Mouse (Mus musculus) forebrain, embryonic 11.5 days (tissue): ENCODE results near the gene Mybpc2. TPM values are rescaled to one million over a fixed set of nuclear protein-coding genes. Genes with fewer than 3 reads are reported as not detected.

Experiments
- ATAC-seq: fragments of 200-750 bp; cut with Nextera tagmentation; replicated peaks from 2 replicates; pipeline ENCODE4 v1.8.0; 2017; ENCODE audit warnings: moderate TSS enrichment; ENCODE audit not compliant: low FRiP score
- DNase-seq: peaks from one replicate; pipeline ENCODE4 v3.0.0-alpha.2; 2017; ENCODE audit warnings: low spot score
- H3K27ac ChIP-seq: fragments of 300-500 bp; sonication (generic); 2 replicates; pipeline ENCODE4 v1.5.1; 2014; ENCODE audit warnings: low read depth, low read length
- H3K27me3 ChIP-seq: fragments of 300-500 bp; sonication (generic); 2 replicates; pipeline ENCODE4 v1.6.1; 2014; ENCODE audit warnings: mild to moderate bottlenecking, low read length, mixed read lengths; ENCODE audit not compliant: control insufficient read depth, insufficient read depth
- H3K36me3 ChIP-seq: fragments of 300-500 bp; sonication (generic); 2 replicates; pipeline ENCODE4 v1.6.1; 2014; ENCODE audit warnings: mild to moderate bottlenecking, low read length, moderate library complexity, mixed read lengths; ENCODE audit not compliant: control insufficient read depth, insufficient read depth
- H3K4me1 ChIP-seq: fragments of 300-500 bp; sonication (generic); replicated peaks from 2 replicates; pipeline ENCODE4 v1.6.1; 2014; ENCODE audit warnings: low read length, mixed read lengths; ENCODE audit not compliant: control insufficient read depth, insufficient read depth
- H3K4me2 ChIP-seq: fragments of 300-500 bp; sonication (generic); 2 replicates; pipeline ENCODE4 v1.6.1; 2014; ENCODE audit warnings: low read depth, mild to moderate bottlenecking, low read length, moderate library complexity, mixed read lengths; ENCODE audit not compliant: severe bottlenecking
- H3K4me3 ChIP-seq: fragments of 300-500 bp; sonication (generic); 2 replicates; pipeline ENCODE4 v1.5.1; 2014; ENCODE audit warnings: low read depth, low read length
- H3K9ac ChIP-seq: fragments of 300-500 bp; sonication (generic); 2 replicates; pipeline ENCODE4 v1.6.1; 2014; ENCODE audit warnings: low read length
- H3K9me3 ChIP-seq: fragments of 300-500 bp; sonication (generic); 2 replicates; pipeline ENCODE4 v1.6.1; 2016; ENCODE audit warnings: low read length, mixed read lengths; ENCODE audit not compliant: control insufficient read depth
- WGBS: fragments of 180-500 bp; shearing (Covaris S2); extraction: QIAGEN DNeasy Blood & Tissue Kit; methylation state at CpG from one replicate; pipeline ENCODE4 v1.1.7; 2014; 5-methylcytosine and 5-hydroxymethylcytosine counted together
- polyA plus RNA-seq: library from polyadenylated mRNA; unstranded; fragments of >200 nt; fragmentation: Nextera tagmentation; extraction: Ambion mirVana; gene quantifications from 2 replicates; pipeline ENCODE4 v1.2.1, GENCODE M21; 2014

Gene Mybpc2
- polyA plus RNA-seq, 1 experiment from 2014 or later = not detected

DNA sequence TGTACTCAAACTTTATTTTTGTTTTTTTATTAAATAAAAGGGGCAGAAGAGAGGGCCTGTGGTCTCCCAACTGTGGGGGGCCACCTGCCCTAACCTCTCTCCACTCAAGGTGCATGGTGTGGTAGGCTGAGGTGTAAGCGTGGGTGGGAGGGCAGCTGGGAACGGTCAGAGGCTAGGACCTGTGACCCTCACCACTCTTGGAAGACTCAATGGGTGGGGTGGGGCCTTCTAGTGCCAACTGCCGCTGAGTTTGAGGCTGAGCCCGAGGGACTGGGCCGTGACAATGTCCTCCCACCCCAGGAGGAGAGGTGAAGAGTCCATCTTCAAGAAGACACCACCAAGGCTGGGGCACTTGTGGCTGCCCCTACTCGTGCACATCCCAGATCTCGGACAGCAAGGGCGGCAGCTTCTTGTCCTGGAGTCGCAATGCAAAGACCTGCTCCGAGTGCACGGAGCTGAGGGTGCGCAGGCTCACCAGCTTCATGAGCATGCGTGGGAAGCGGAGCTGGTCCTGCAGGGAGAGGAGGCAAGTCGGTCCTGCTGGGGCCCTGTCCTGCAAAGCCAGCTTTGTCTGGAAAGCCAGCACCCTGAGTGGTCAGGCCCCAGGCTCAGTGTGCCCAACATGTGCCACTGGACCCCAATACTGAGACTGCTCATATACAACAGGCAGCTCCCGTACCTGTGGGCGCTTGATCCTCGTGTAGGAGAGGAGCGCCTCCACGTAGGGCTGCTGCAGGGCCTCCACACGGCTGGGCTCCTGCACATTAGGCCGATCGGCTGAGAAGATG lies 25.4 kb upstream of the Mybpc2 start:
- Histone ChIP-seq H3K27me3 (no peaks in the 10 kb centered on the region), H3K4me3 (no peak overlapping the region), H3K4me1 (peaks cover 9% of the 10 kb centered on the region), H3K36me3 (no peaks in the 10 kb centered on the region; the same call in 1 of the 2 replicates), H3K9me3 (no peaks in the 10 kb centered on the region), H3K4me2 (no peak overlapping the region), H3K9ac (no peak overlapping the region), H3K27ac (no peak overlapping the region)
- ATAC-seq (no peak), DNase-seq (peak; percentile 50)
- WGBS = 95% methylated on average over 23 of the region's 23 CpGs

DNA sequence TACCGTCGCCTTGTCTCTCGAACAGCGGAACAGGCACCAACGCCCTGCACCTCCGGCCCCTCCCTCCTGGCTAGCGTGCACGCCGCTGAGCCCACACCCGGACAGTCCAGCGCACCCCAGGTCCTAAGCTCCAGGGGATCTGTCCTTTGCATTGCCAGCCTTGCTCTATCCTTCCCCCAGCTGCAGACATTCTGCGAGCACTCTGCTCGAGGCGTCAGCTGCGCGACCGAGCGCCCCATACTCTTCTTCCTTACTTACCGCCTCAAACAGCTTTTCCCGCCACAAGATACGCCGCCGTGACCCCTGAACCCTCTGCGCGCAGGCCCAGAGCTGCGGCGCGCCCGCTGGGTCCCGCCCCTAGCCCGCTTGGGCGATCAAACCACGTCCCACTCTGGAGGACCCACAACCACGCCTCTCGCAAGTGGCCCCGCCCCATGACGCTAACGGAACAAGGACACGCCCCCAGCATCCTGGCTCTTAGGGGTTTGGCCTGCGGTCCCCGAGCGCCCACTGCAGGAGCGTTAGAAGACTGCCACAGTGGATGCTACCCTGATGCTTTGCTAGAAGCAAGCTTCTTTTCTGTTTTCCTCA lies 24.1 kb upstream of the Mybpc2 start, which contains the start of gene Pold1:
Gene Pold1, minus strand, starts transcription at position 353 of the 591 bp plus-strand sequence.
- no peaks in the 10 kb centered on the region for H3K9me3 ChIP-seq
- H3K4me3 ChIP-seq = peak within 1 kb of the TSS; percentile 61
- peaks cover 9% of the 10 kb centered on the region for H3K4me1 ChIP-seq
- H3K9ac ChIP-seq = peak within 1 kb of the TSS; percentile 73
- peak within 1 kb of the TSS; percentile 70 for H3K4me2 ChIP-seq
- no peaks in the 10 kb centered on the region for H3K27me3 ChIP-seq
- under 1% methylated on average over 43 of the region's 43 CpGs for WGBS
- H3K36me3 ChIP-seq = no peaks in the 10 kb centered on the region; the same call in 1 of the 2 replicates
- ATAC-seq = peak; percentile 91
- H3K27ac ChIP-seq = 0 out of 2 replicates have a peak within 1 kb of the TSS, but pooled peaks have one; percentile 39
- peak; percentile 100 for DNase-seq

GRCm38 (mm10) chr7:44547725-44548124 lies 23.3 kb upstream of the Mybpc2 start:
- 29% methylated on average over 5 of the region's 5 CpGs for WGBS
- Histone ChIP-seq H3K4me3 (peak overlapping the region; percentile 61), H3K27me3 (no peaks in the 10 kb centered on the region), H3K4me2 (peak overlapping the region; percentile 70), H3K9me3 (no peaks in the 10 kb centered on the region), H3K36me3 (no peaks in the 10 kb centered on the region; the same call in 1 of the 2 replicates), H3K4me1 (peaks cover 9% of the 10 kb centered on the region), H3K9ac (peak overlapping the region; percentile 73), H3K27ac (no peak overlapping the region)
- no peak for ATAC-seq
- peak; percentile 50 for DNase-seq

DNA sequence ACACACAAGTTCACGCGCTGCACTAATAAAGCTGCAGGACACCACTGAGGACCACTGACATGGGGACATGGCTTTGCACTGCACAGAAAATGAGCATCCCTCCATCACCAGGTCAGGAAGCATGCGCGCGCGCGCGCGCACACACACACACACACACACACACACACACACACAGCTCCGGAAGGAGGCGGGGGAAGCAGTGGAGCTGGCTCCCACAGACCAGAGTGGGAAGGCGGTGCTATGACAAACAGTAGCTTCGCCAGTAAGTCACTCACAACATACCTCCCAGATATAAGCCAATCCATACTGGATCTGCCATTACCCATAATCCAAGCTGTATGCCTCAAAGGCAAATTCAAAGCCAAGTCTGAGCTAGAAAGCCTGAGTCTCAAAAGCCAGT lies 22.6 kb upstream of the Mybpc2 start:
- H3K27ac ChIP-seq = no peak overlapping the region
- DNase-seq (no peak), ATAC-seq (no peak)
- no peak overlapping the region for H3K4me3 ChIP-seq
- no peaks in the 10 kb centered on the region; the same call in 1 of the 2 replicates for H3K36me3 ChIP-seq
- 95% methylated on average over 13 of the region's 13 CpGs for WGBS
- peaks cover 9% of the 10 kb centered on the region for H3K4me1 ChIP-seq
- H3K9ac ChIP-seq = peak overlapping the region; percentile 73; the same call in 1 of the 2 replicates
- H3K27me3 ChIP-seq = no peaks in the 10 kb centered on the region
- peak overlapping the region; percentile 70; the same call in 1 of the 2 replicates for H3K4me2 ChIP-seq
- no peaks in the 10 kb centered on the region for H3K9me3 ChIP-seq

DNA sequence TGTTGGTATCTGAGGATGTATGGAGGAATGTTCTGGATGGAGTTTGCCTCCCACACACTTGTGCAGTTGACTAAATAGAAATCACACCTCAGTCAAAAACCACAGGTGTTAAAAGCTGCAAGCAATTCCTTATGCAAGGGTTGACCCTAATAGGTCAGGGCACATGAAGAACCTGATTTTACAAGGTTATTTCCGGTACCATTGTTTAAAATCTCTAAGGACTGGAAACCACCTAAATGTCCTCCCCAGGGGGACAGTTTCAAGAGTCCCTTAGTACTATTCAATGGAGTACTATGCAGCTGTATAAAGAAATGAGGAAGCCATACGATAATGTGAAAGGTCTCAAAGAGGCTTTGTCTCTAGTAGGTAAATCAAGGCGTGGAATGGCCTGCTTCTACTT lies 21.8 kb upstream of the Mybpc2 start:
- H3K36me3 ChIP-seq = peaks cover 3% of the 10 kb centered on the region; the same call in 1 of the 2 replicates
- 98% methylated on average over 3 of the region's 3 CpGs for WGBS

DNA sequence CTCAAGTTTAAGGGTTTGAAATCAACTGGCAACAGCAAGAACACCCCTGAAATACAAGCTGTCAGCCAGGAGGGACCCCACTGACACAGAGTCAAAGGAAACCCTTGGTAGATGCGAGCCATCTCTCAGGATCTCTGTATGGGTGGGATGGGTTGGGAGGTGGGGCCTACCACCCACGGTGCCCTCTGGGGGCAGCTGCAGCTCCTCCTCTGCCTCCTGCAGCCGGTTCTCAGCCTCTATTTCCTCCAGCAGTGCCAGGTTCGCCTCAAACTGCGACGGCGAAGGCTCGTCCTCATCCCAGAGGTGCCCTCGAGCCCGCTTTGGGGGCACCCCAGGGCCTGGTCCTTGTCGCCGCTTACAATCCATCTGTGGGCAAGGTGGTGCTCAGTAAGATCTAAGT lies 18.6 kb upstream of the Mybpc2 start:
- Histone ChIP-seq H3K4me3 (no peak overlapping the region), H3K27ac (no peak overlapping the region), H3K4me2 (no peak overlapping the region), H3K9me3 (no peaks in the 10 kb centered on the region), H3K36me3 (peaks cover 3% of the 10 kb centered on the region; the same call in 1 of the 2 replicates), H3K4me1 (peaks cover 9% of the 10 kb centered on the region), H3K27me3 (no peaks in the 10 kb centered on the region), H3K9ac (no peak overlapping the region)
- 84% methylated on average over 12 of the region's 12 CpGs for whole genome bisulfite sequencing
- ATAC-seq (no peak), DNase-seq (peak; percentile 44)

More for the DNA sequence above, 21.8 kb upstream of the Mybpc2 start:
- H3K27ac ChIP-seq = no peak overlapping the region
- peaks cover 9% of the 10 kb centered on the region for H3K4me1 ChIP-seq
- no peaks in the 10 kb centered on the region for H3K9me3 ChIP-seq
- no peaks in the 10 kb centered on the region for H3K27me3 ChIP-seq
- no peak overlapping the region for H3K4me3 ChIP-seq
- no peak for DNase-seq
- ATAC-seq = no peak
- H3K4me2 ChIP-seq = no peak overlapping the region
- H3K9ac ChIP-seq = no peak overlapping the region

DNA sequence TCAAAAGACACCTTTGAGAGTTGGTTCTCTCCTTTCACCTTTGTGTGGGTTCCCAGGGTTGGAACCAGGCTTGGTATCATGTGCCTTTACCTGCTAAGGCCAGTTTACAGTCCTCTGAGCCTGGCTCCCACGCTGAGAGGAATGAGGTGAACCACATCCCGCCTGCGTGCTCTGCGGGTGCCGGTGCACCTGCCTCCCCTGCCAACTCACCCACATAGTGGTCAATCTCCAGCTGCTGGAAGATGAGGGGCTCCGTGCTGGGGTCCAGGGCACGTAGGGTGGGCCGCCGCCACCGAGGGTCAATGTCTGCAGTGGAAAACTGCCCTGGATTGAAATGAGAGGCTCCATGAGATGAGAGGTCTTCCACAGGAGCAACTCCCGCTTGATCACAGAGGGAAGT lies 18.1 kb upstream of the Mybpc2 start:
- Histone ChIP-seq H3K27ac (no peak overlapping the region), H3K27me3 (no peaks in the 10 kb centered on the region), H3K4me2 (no peak overlapping the region), H3K9ac (no peak overlapping the region), H3K4me1 (peaks cover 4% of the 10 kb centered on the region; the same call in 1 of the 2 replicates), H3K4me3 (no peak overlapping the region), H3K9me3 (no peaks in the 10 kb centered on the region), H3K36me3 (peaks cover 3% of the 10 kb centered on the region; the same call in 1 of the 2 replicates)
- DNase-seq (no peak), ATAC-seq (no peak)
- WGBS = 97% methylated on average over 11 of the region's 11 CpGs

GRCm38 (mm10) chr7:44538756-44539624 lies 14.5 kb upstream of the Mybpc2 start:
- Histone ChIP-seq H3K27me3 (no peaks in the 10 kb centered on the region), H3K36me3 (peaks cover 3% of the 10 kb centered on the region; the same call in 1 of the 2 replicates), H3K27ac (no peak overlapping the region)

More at GRCm38 (mm10) chr7:44538756-44539624, 14.5 kb upstream of the Mybpc2 start:
- ATAC-seq (no peak), DNase-seq (peak; percentile 54)
- no peak overlapping the region for H3K4me2 ChIP-seq
- no peaks in the 10 kb centered on the region for H3K4me1 ChIP-seq
- H3K4me3 ChIP-seq = no peak overlapping the region
- 91% methylated on average over 41 of the region's 41 CpGs for WGBS
- no peak overlapping the region for H3K9ac ChIP-seq
- no peaks in the 10 kb centered on the region for H3K9me3 ChIP-seq
